Mouse (Mus musculus): Measurements from ENCODE around the gene Oas1a.

DNA sequence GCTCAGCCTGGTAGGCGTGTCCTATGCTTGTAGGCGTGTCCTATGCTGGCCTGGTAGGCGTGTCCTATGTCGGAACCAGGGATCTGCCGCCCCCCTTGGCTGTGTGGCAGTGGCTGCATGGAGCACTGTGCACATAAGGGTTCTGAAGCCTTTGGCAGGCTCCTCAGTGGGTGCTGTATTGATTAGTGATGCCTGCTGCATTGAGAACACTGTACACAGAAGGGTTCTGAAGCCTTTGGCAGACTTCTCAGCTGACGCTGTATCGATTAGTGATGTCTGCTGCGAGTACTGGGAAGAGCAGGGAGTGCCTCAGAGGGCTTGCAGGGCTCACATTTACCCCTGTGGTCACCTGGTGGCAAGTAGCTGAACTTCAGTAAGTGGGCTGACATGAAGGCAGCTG is 31.3 kb upstream of the Oas1a start:
- TF ChIP-seq CTCF (IDR thresholded peaks at IDR 0.05; ENCODE audit: low read depth, low read length) (no peak), TAL1 (conservative IDR thresholded peaks at IDR 0.05; ENCODE audit: low read depth, low read length) (no peak)

Data from G1E (cell line).